Mouse (Mus musculus): Measurements from ENCODE around the gene Prkd3.

Gene Prkd3

DNA sequence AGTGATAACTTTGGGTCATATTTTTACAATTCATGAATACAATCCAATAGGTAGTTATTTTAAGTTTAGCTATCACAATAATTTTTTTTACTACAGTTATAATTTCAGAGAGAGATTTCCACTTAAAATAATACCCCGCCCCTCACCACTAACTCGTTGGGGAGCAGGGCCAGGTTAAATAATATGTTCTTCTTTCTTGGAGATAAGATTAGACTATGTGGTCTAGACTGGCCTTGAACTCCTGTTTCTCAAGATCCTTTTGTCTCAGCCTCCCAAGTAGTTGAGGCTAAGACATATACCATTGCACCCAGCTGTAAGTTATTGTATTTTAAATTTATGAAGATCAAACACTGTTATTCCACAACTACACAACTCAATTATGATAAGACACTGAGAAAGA is 7.0 kb downstream of the Prkd3 start:
- no peak for DNase-seq (ENCODE audit: low read depth in 2 of 2, low spot score in 2 of 2)

DNA sequence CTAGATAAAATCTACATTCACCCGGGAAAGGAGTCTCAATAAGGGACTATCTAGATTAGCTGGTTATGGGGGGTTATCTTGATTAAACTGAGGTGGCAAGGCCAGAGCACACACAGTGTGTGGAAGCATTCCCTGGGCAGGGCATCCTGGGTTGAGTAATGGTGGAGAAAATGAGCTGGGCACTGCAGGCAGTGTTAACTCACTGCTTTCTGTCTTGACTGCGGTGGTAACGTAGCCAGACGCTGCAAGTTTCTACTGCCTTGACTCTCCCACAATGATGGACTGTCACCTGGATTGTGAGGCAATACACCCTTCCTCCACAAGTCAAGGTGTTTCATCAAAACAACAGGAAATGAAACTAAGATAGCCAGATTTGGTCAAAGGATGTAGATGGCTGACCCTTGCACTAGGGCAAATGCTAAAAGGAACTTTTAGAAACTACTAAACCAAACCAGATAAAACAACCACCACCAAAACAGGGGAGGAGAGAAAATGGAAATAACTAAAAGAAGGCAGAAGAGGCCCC is 20.8 kb downstream of the Prkd3 start:
- no peak for DNase-seq (ENCODE audit: low read depth in 2 of 2, low spot score in 2 of 2)

DNA sequence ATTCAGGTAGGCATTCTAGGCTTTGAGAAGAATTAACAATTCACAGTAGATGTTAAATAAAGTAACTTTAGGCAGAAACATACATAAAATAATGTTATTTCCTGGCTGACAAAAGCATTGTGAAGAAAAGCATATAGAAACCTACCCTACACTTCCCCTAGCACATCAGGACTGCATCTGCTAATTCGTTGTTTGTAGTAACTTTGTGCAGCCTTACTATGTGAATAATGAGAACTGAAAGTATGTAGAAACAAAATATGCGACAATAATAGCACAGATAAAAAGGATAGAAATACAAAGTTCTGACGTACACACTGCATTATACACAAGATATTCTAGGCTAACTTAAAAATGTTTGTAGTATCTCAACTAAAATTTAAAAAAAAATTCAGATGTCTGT is 21.4 kb downstream of the Prkd3 start:
- no peak for DNase-seq (ENCODE audit: low read depth in 2 of 2, low spot score in 2 of 2)

DNA sequence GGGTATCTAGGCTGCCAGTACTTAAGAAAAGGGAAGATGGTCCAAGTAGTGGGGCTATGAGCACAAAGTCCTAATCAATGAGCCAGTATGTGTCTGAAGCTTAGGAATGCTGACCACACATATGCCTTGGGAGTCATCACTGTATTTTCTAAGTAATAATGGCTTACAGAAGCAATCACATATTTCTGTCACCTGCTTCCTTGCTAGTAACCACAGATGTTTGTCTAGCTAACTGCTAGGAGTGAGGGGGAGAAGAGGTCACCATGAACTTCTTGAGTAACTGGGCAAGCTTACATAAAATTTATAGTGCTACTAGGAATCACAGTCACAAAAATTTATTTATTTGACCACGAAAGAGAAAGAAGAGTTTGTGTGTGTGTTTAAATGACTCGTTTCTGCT is 22.5 kb downstream of the Prkd3 start:
- DNase-seq (ENCODE audit: low read depth in 2 of 2, low spot score in 2 of 2) = no peak

DNA sequence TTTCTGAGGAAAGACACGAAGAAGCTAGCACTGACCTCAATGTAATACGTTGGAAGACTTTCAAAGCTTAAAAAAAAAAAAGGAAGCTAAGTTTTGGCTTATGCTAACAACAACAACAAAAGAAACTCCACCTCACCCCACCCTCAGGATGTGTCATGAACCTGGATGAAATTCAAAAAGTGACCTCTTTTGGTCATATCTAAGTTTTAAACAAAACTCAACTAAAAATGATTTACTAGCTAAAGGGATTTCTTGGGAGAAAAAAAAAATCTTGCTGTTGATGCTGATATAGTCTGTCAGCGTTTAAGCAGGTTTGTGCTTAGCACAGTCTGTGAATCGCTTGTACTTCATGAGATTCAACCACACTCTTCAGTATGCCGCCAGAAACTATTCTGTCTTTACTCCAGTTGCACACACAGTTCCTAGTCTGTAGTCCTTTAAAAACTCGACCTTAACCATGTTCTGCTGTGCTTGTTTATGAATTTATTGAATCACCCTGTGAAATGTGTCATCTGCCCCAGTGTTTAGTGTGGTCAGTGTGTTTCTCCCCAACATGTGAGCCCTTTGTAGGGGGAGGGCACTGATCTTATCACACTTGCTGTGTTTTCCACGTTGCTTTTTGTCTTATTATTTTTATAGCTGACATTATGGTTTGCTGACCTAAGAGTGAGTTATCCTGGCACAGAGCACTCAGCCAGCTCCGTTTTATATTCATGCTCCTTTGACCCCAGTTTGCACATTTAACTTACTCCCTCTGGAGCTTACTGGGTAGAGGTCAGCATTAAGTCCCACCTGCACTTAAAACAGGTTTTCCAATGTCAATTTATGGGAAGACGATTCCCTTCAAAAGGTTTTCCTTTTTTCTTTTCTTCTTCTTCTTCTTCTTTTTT is 25.4 kb downstream of the Prkd3 start:
- no peak for DNase-seq (ENCODE audit: low read depth in 2 of 2, low spot score in 2 of 2)

DNA sequence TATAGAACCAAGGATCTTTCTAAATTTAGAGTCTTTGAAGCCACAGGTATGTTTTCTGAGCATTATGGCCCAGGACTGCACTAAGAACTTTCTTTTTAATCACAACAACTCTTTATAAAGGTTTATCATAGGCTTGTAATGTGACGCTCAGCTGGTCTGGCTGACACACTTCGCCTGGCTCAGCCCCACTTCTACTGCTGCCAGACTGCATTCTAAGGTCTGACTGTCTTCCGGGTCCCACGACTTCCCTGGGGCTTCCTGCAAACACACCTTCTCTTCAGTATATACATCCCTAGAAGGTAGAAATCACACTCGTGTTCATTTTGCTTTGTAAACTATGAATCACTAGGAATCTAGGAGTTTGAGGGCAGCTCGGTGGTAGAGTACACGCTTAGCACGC is 26.2 kb downstream of the Prkd3 start:
- DNase-seq (ENCODE audit: low read depth in 2 of 2, low spot score in 2 of 2) = no peak

DNA sequence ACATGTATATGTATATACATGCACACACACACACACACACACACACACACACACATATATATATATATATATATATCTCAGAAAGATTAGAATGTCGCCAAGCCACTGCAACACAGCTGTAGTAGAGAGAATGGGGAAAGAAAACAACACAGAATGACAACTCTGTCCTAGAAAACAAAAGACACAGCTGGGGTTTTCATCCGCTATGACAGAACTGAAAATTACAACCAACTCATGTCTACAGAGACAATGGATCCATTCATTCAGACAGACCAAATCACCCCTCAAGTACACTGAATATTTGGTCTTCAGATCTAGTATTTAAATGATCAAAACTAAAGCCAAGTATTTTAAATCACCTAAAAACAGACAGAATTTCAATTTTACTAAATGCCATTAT is 26.9 kb downstream of the Prkd3 start:
- DNase-seq (ENCODE audit: low read depth in 2 of 2, low spot score in 2 of 2) = no peak

DNA sequence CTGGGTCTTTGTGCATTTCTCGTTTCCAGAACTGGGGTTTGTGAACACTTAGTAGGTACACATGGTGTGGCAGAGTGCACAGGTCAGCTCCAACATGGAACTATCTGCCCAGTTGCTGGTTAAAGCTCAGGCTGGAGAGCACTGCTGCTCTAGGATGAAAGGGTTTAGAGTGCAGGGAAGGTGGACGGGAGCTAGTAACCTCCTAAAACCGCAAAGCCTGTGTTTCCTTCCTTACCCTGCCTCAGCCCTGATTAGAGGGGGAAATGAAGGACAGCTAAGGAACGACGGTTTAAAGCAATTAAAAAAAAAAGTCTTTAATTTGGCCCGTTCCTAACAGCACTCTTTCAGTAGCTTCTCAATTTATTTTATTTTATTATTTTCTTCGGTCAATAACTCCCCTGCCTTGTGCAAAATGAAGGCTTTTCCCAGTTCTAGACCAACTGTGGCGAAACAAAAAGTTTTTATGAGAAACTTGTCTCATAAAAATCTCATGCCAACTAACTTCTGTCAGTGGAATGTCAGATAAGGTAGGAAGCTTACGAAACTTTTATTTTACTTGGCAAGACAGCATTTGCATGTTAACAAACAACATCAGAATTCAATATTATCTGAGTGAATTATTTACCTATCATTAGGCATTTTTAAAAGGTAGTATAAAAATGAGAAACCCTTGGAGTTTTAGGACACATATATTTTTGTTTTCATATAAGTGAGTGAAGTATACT is 28.2 kb downstream of the Prkd3 start:
- no peak for DNase-seq (ENCODE audit: low read depth in 2 of 2, low spot score in 2 of 2)

DNA sequence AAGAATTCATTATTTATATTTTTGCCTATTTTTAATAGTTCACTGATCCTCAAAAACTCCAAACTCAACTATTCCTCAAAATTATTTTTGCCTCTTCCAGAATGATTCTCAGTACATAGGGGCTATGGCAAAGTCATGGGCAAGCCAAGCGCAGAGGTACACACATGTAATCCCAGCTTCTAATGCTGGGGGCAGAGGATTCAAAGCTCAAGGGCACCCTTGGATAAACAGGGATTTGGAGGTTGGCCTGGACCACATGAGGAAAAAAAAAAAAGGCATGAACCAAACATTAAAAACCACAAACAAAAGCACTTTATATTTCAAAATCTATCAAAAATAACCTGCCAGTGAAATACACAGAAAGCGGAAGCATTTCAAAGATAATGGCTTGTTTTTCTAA is 29.1 kb downstream of the Prkd3 start:
- DNase-seq (ENCODE audit: low read depth in 2 of 2, low spot score in 2 of 2) = no peak

DNA sequence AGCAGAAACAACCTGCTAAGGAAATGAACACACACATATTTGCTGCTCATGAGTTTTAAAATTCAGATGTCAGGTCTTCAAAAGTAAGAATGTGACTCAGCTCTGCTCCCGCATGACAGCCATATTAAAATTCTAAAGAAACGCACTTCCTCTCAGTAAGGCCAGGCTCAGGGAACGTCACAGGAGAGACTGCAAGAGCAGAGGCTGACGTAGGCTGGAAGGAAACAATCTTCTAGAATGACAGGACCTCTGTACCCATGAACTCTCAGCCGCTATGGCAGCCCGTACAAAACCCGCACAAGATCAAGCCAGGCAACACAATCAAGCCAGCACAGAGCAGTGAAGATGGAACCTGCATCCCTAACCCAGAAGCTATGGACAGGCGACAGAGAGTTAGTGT is 31.6 kb downstream of the Prkd3 start:
- DNase-seq (ENCODE audit: low read depth in 2 of 2, low spot score in 2 of 2) = no peak

DNA sequence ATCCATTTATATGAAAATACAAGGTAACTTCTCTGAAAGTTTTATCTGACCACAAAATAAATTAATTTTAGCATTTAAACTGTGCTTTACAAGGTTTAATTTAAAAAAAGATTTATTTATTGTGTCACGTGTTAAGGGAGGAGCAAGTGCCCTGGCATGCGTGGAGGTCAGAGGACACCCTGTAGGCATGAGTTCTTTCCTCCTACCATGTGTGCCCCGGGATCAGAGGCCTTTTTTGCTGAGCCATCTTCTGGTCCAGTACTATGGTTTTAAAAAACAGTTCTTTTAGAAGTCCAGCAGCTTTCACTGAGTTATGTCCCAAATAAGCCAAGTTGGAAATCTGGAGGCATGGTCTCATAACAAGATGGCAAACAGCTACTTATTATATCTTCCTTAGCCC is 36.9 kb downstream of the Prkd3 start:
- no peak for DNase-seq (ENCODE audit: low read depth in 2 of 2, low spot score in 2 of 2)

DNA sequence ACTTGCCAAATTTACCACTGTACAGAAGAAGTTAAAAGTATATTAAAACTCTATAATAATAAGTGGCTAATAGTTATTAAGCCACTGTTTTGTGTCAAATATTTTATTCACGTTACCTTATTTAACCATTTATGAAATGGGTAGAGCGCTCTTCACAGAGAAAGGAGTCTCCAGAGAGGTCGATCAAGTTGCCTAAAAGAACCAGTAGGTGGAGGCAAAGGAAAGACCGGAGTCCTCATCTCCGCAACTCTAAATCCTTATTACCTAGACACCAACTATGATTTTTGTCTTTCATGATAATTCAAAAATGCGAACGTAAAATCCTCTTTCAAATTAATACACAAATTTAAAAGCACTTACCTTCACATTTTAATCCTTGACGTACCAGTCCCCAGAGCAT is 37.5 kb downstream of the Prkd3 start:
- no peak for DNase-seq (ENCODE audit: low read depth in 2 of 2, low spot score in 2 of 2)

DNA sequence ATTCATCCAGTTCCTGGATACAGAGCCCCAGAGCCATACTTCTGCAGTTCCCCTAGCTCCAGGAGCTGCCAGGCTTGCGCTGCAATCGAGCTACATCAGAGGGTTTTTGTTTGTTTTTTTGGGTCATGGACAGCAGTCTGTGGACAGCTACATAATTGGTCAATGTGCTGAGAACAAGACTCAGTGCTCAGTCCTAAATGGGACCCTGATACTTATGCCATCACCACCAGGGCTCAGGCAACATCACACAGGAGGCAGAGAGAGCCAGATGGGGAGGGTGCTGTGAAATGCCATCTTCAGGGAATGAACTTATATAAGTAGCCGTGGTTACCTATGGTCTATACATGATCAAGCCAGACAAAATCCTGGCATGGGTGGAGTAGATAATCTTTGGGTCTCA is 52.1 kb downstream of the Prkd3 start:
- no peak for DNase-seq (ENCODE audit: low read depth in 2 of 2, low spot score in 2 of 2)

DNA sequence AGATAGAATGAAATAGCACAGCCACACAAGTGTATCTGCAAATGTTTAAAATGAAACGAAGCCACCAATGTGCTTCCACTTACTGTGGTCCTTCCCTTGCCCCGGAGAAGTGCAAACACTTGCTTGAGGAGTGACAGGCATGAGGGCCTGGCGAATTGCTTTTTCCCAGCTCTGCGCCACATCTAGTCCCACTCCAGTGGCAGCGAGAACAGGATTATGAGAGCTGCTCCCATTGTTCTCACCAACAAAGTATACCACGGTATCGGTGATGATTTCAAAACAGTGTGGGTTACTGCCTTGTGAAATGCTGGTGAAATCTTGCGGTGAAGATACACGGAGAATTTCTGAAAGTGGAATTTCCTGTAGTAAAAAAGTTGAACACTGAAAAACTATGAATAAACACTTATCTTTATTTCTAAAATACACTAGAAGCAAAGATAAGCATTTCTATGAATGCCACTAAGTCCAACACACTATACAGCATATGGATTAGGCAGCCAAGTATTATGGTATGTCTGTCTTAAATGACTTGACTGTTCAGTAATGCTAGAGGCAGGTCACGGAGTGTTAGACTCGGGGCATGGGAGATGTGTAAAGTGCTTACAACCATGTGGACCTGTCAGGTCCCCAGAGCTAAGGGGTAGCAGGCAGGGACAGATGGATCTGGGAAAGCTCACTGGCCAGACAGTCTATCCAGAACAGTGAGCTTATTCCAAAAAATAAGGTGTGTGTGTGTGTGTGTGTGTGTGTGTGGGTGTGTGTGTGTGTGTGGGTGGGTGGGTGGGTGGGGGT is 54.3 kb downstream of the Prkd3 start:
- DNase-seq (ENCODE audit: low read depth in 2 of 2, low spot score in 2 of 2) = no peak

DNA sequence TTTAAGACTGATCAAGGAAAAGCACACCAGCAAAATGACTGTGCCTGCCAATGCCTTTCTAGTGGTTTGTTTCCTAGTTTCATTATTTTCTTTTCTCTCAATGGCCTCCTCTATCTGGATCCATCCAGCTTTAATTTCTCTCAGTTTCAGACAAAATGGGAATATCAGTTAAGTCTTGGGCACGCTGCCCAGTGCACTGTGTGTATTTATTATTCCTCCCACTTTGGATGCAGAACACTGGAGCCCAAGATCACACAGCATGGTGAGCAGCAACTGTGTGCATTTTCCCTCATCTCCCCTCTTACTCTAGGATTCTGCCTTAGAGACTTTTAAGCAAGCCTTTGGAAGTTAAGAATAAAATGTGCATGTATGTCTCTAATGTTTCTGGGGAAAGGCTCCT is 56.2 kb downstream of the Prkd3 start:
- no peak for DNase-seq (ENCODE audit: low read depth in 2 of 2, low spot score in 2 of 2)

DNA sequence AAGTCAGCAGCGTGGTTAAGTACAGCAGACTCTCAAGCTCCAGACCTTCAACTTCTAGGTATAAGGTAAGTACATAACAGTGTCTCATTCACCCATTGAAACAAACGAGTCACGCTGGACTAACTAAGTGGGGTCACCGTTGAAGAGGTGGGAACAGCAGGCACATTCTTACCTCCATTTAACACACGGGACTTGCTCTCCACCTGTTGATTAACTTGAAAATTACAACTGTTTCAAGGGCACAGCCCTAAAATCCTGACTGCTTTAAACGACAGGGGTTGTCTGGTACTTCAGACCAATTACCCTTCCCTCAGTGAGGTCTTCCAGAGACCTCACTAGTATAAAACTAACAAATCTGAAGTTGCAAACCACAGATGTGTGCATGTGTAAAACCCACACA is 61.1 kb downstream of the Prkd3 start:
- no peak for DNase-seq (ENCODE audit: low read depth in 2 of 2, low spot score in 2 of 2)

DNA sequence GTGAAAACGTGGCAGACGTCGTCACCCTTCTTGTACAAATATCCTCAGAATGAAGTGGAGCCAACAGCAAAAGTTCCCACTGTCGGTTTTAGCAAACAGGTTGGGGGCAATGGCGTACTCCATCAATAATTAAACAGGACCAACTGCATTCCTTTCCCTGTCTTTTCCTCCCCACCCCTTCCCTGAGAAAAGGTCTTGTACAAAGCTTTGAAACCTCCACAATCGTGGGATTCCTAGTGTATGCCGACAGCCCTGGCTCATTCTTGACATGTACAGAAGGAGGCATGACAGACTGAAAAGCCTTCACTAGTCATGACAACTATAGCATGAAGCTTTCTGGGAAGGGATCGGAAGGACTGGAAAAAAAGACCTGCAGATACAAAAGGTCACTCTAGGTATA is 67.4 kb downstream of the Prkd3 start:
- DNase-seq (ENCODE audit: low read depth in 2 of 2, low spot score in 2 of 2) = no peak

DNA sequence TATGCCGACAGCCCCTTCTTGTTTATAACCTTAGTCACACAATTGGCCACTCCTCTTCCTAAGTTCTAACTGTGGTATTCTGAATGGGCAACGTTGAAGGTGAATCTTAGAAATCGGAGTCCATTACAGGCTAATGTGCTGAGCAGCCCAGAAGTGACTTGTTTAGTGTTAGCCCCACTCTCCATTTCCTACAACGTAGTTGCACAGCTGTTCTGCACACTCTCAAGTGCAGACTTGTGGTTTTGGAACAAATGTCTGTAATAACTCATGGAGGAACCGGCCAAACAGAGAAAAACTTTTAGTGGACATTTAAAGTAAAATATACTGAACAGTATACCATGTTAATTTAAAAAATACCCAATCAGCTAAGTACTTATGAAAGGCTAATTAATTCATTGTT is 68.5 kb downstream of the Prkd3 start:
- no peak for DNase-seq (ENCODE audit: low read depth in 2 of 2, low spot score in 2 of 2)

DNA sequence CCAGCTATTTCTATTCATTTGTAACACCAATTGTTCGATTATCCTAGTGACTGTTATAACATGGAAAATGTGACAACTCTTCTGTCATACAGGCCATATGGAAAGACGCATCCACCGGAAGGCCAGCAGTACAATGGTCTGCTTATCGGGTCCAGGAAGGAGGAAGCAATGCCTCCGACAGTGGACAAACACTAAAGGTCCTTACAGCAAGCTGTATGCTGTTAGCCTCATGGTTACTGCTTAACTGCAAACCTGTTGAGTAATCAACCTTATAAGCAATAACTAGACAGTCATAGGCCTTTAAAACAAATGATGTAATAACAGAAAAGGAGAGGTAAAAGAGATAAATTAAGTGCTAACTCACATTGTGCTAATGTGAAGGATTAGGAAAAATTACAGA is 69.4 kb downstream of the Prkd3 start:
- DNase-seq (ENCODE audit: low read depth in 2 of 2, low spot score in 2 of 2) = no peak

DNA sequence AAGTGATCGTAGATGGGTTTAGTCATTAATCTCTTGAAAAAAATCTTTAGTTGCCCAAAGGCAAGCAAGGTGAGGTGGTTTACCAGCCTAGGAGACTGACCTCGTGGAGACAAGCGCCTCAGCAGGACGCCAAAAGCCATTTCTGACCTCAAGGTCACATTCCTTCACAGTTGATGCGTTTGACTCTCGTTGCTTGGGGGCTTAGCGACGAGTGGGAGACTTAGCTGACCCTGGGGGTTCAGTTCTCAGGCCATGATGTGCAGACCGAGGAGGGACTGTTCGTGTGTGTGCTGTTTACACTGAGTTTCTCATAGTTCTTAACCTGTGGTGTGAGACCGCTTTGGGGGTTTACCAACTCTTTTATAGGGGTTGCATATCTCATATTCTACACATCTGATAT is 78.0 kb downstream of the Prkd3 start:
- DNase-seq (ENCODE audit: low read depth in 2 of 2, low spot score in 2 of 2) = no peak

DNA sequence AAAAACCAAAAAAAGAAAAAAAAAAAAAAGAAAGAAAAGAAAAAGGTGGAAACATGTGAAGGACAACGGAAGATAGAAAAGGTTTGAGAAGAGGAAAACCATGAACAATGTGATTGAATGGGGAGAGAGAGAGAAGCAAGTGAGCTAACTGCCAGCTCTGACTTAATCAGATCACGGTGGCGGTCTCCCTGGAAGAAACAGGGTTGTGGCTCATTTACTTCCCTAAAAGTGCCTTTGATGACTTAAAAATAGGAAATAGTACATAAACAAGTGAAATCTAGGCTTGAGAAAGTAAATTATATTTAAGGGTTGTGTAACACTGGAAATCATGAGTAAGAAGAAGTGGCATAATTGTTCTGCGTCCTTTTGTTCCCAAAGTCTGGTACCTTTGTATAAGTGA is 81.7 kb downstream of the Prkd3 start:
- DNase-seq (ENCODE audit: low read depth in 2 of 2, low spot score in 2 of 2) = no peak

All from CD8-positive naive resting alpha-beta T cell, adult 2 months (primary cell).